Comparison of ENCODE assay signal across 24 mouse cellular contexts in genomic region chr7:75750581-75750980, GRCm38 (mm10).
DNase-seq lines count a peak whose midpoint lies in the region; ATAC-seq and TF ChIP-seq lines count a peak whose summit lies in the region.
"Had no signal": no experiment of that assay in that cellular context is flagged by ENCODE, and none has a peak within 500 bp of the region (broad histone marks: within the 10 kb centered on the region; RNA-seq: fewer than 3 reads in every experiment).

No protein-coding gene starts in this region.

- WGBS in kidney, postnatal 0 days: 73% methylated on average over 9 of the region's 9 CpGs
- 84% methylated on average over 9 of the region's 9 CpGs for WGBS in liver, embryonic 12.5 days (ENCODE audit: insufficient replicate concordance)
- 83% methylated on average over 9 of the region's 9 CpGs for WGBS in liver, postnatal 0 days (ENCODE audit: insufficient replicate concordance)

- peaks cover 49% of the 10 kb centered on the region for H3K36me3 ChIP-seq in kidney, postnatal 0 days (ENCODE audit: insufficient read depth, low read length)
- peaks cover 86% of the 10 kb centered on the region for H3K36me3 ChIP-seq in G1E (replicated peaks)
- H3K36me3 ChIP-seq in liver, embryonic 12.5 days: peaks cover 94% of the 10 kb centered on the region
- H3K36me3 ChIP-seq in liver, postnatal 0 days (replicated peaks; ENCODE audit: insufficient read depth, low read length): peaks cover 73% of the 10 kb centered on the region

- H3K27ac ChIP-seq in kidney, postnatal 0 days: no peak overlapping the region
- peak overlapping the region; percentile 83 for H3K27ac ChIP-seq in liver, embryonic 12.5 days
- peak overlapping the region; percentile 12; the same call in 1 of the 2 replicates for H3K27ac ChIP-seq in liver, postnatal 0 days (ENCODE audit: low read depth)
- H3K27ac ChIP-seq: embryonic facial prominence, embryonic 10.5 days; embryonic facial prominence, embryonic 15.5 days; forebrain, embryonic 12.5 days; hindbrain, embryonic 13.5 days; neural tube, embryonic 13.5 days; stomach, embryonic 15.5 days had no signal

- peak; percentile 7; the same call in 1 of the 2 replicates for TF ChIP-seq CTCF in kidney, postnatal 0 days (IDR thresholded peaks at IDR 0.05; ENCODE audit: low read depth)
- TF ChIP-seq CTCF in G1E (IDR thresholded peaks at IDR 0.05; ENCODE audit: low read depth, low read length): no peak
- TF ChIP-seq CTCF in liver, postnatal 0 days (IDR thresholded peaks at IDR 0.05; ENCODE audit: low read depth): no peak

- no peaks in the 10 kb centered on the region for H3K27me3 ChIP-seq in kidney, postnatal 0 days (ENCODE audit: insufficient read depth, low read length)
- no peaks in the 10 kb centered on the region for H3K27me3 ChIP-seq in G1E (ENCODE audit: insufficient read depth, low read length)
- H3K27me3 ChIP-seq in liver, embryonic 12.5 days (replicated peaks): no peaks in the 10 kb centered on the region
- no peaks in the 10 kb centered on the region for H3K27me3 ChIP-seq in liver, postnatal 0 days (ENCODE audit: insufficient read depth, low read length)
- H3K27me3 ChIP-seq: embryonic facial prominence, embryonic 15.5 days; forebrain, embryonic 12.5 days; hindbrain, embryonic 13.5 days; neural tube, embryonic 13.5 days; stomach, embryonic 15.5 days had no signal

- no peaks in the 10 kb centered on the region for H3K4me1 ChIP-seq in kidney, postnatal 0 days (replicated peaks; ENCODE audit: insufficient read depth, low read length)
- peaks cover 73% of the 10 kb centered on the region for H3K4me1 ChIP-seq in G1E (ENCODE audit: insufficient read depth, low read depth, low read length)
- H3K4me1 ChIP-seq in liver, embryonic 12.5 days: peaks cover 71% of the 10 kb centered on the region
- H3K4me1 ChIP-seq in liver, postnatal 0 days (ENCODE audit: insufficient read depth): peaks cover 8% of the 10 kb centered on the region; the same call in 1 of the 2 replicates
- H3K4me1 ChIP-seq: stomach, embryonic 15.5 days had no signal

- no peak overlapping the region for H3K9ac ChIP-seq in kidney, postnatal 0 days (ENCODE audit: low read depth, low read length)
- peak overlapping the region; percentile 32 for H3K9ac ChIP-seq in liver, embryonic 12.5 days
- no peak overlapping the region for H3K9ac ChIP-seq in liver, postnatal 0 days (replicated peaks)
- H3K9ac ChIP-seq: embryonic facial prominence, embryonic 15.5 days; forebrain, embryonic 12.5 days; hindbrain, embryonic 13.5 days; neural tube, embryonic 13.5 days; stomach, embryonic 15.5 days had no signal

- TF ChIP-seq EP300 in liver, postnatal 0 days (IDR thresholded peaks at IDR 0.05; ENCODE audit: low read depth): no peak

- no peaks in the 10 kb centered on the region for H3K9me3 ChIP-seq in kidney, postnatal 0 days (replicated peaks; ENCODE audit: low read length)
- no peaks in the 10 kb centered on the region for H3K9me3 ChIP-seq in G1E (replicated peaks)
- H3K9me3 ChIP-seq in liver, embryonic 12.5 days (replicated peaks): no peaks in the 10 kb centered on the region
- no peaks in the 10 kb centered on the region for H3K9me3 ChIP-seq in liver, postnatal 0 days (ENCODE audit: low read length)
- H3K9me3 ChIP-seq: embryonic facial prominence, embryonic 10.5 days; embryonic facial prominence, embryonic 15.5 days; forebrain, embryonic 12.5 days; hindbrain, embryonic 13.5 days; neural tube, embryonic 13.5 days; stomach, embryonic 15.5 days had no signal

- no peak for ATAC-seq in kidney, postnatal 0 days (replicated peaks; ENCODE audit: low FRiP score, low read depth)
- no peak for ATAC-seq in G1E (ENCODE audit: extremely low read depth, insufficient number of reproducible peaks, low FRiP score, poor library complexity, severe bottlenecking)
- ATAC-seq in liver, embryonic 12.5 days: no peak; the same call in 1 of the 2 replicates
- no peak for ATAC-seq in liver, postnatal 0 days
- ATAC-seq: activated CD4-positive, CD25-positive, alpha-beta regulatory T cell, adult 4 months; intestine, embryonic 16.5 days had no signal

- no peak overlapping the region for H3K4me2 ChIP-seq in kidney, postnatal 0 days (ENCODE audit: low read length)
- H3K4me2 ChIP-seq in liver, embryonic 12.5 days: peak overlapping the region; percentile 51
- H3K4me2 ChIP-seq in liver, postnatal 0 days (ENCODE audit: low read depth, low read length): no peak overlapping the region
- H3K4me2 ChIP-seq: embryonic facial prominence, embryonic 15.5 days; forebrain, embryonic 12.5 days; hindbrain, embryonic 13.5 days; neural tube, embryonic 13.5 days; stomach, embryonic 15.5 days had no signal

- no peak overlapping the region for H3K4me3 ChIP-seq in kidney, postnatal 0 days (replicated peaks; ENCODE audit: low read depth, low read length)
- H3K4me3 ChIP-seq in G1E (ENCODE audit: low read depth, low read length): peak overlapping the region; percentile 52; the same call in 1 of the 2 replicates
- H3K4me3 ChIP-seq in liver, embryonic 12.5 days: no peak overlapping the region
- H3K4me3 ChIP-seq in liver, postnatal 0 days (ENCODE audit: low read depth, low read length): no peak overlapping the region
- H3K4me3 ChIP-seq: embryonic facial prominence, embryonic 10.5 days; embryonic facial prominence, embryonic 15.5 days; forebrain, embryonic 12.5 days; hindbrain, embryonic 13.5 days; neural tube, embryonic 13.5 days; stomach, embryonic 15.5 days had no signal

- DNase-seq in kidney, postnatal 0 days (ENCODE audit: low spot score): no peak
- no peak for DNase-seq in kidney, postnatal 36 days
- DNase-seq in G1E (ENCODE audit: low spot score): no peak
- no peak for DNase-seq in liver, postnatal 0 days
- DNase-seq in cerebellum, adult 11 months: no peak
- DNase-seq: adrenal gland, adult 2 months; adrenal gland, postnatal 36 days; B cell, adult 2 months; cerebellum, adult 2 months; cerebellum, postnatal 14 days; gastrocnemius, postnatal 14 days; heart, postnatal 36 days; kidney, adult 8-10 months; kidney, postnatal 10 days; lung, postnatal 36 days had no signal
